Mouse (Mus musculus): ENCODE measurements around the gene Mpp3. TPM values are rescaled to one million over a fixed set of nuclear protein-coding genes. Genes with fewer than 3 reads are reported as not detected.
A peak's percentile ranks its signal among the peaks of the same experiment; 100 is the strongest.

The Mpp3 gene
- polyA plus RNA-seq, 1 experiment: 1.4 TPM

DNA sequence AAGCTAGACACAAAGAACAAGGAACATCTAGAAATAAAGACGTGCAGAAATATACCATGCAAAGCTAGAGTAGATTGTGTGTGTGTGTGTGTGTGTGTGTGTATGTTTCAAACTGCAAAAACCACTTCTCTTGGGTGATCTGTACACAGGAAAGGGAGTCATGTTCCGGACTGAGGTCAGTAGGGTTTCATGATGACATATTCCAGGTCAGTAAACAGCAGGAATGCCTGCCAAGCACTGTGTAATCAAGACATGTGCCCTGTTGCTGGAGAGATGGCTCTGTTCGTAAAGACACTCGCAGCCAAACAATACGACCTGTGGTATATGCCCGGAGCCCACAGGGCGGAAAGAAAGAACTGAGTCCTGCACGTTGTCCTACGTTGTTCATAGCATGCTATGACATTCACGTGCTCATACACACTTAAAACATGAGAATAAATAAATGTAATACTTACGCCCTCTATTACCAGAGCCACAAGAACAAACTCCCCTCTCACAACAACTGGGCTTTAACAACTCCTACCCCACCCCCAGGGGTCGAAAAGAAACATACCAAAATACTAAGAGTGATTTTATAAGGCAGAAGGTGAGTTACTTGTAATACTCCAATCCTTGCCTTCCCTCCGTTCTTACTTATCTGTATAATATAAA, 11.4 kb upstream of the Mpp3 start:
- no peak for DNase-seq (ENCODE audit: low spot score)

GRCm38 (mm10) chr11:102037789-102038188, 9.5 kb upstream of the Mpp3 start:
- DNase-seq (ENCODE audit: low spot score): no peak

GRCm38 (mm10) chr11:102036336-102036735, 8.1 kb upstream of the Mpp3 start:
- no peak for DNase-seq (ENCODE audit: low spot score)

DNA sequence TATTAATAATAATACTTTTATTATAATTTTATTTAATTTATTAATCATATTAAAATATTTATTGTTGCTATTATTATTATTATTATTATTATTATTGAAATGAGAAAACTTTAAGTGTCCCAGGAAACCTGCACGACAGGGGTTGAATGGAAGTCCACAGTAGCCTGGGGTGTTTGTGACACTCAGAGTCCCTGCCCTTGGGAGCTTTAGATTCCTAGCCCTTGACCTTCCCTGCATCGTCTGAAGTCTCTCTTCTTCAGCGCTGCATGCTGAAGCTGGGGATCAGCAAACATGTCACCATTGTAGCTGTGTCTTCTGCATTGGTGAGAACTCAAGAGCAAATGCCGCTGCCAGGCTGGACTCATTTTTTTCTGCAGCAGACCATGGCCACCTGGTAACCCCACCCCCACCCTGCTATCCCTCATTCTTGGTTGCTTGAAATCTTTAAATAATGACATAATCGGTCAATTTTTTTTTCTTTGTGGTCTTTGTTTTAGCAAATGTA, 7.2 kb upstream of the Mpp3 start:
- no peak for DNase-seq (ENCODE audit: low spot score)

GRCm38 (mm10) chr11:102034887-102035286, 6.6 kb upstream of the Mpp3 start:
- DNase-seq (ENCODE audit: low spot score): no peak

DNA sequence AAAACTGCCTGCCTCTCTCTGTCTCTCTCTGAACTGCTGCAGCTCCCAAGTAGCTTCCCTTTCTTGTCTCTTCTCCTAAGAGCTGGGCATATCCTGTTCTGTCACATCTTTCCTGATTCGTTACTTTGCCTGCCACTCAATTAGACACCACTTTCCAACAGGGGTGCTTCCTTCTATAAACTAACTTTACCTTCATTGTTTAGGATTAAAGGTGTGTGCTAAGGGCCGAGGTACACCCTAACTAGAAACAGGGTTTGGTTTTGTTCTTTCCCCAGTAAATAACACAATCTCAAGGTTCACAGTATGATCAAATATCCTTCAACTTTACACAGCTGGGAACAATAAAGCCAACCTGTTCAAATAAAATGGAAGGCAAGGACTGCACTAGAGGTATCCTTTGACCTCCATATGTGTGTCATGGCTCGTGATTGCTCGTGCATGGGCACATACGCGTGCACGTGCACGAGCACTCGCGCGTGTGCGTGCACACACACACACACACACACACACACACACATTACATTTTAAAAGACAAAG, 4.9 kb upstream of the Mpp3 start:
- no peak for DNase-seq (ENCODE audit: low spot score)

GRCm38 (mm10) chr11:102031149-102031548, 2.9 kb upstream of the Mpp3 start:
- DNase-seq (ENCODE audit: low spot score): no peak

DNA sequence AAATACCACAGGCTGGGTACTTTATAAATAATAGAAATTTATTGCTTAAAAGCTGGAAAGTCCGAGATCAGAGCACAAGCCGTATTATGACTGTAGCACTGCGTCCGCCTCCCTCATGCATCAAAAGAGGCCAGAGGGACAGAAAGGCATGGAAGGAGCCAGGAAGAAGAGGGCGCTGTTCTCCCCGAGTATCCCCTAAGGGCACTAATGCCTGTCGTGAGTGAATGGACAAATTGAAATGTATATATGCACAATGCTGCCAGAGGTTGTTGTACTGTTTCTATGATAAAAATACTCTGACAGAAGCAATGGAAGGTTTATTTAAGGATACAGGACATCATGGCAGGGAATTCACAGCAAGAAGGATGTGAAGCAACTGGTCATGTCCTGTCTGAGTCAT, 1.7 kb upstream of the Mpp3 start:
- no peak for DNase-seq (ENCODE audit: low spot score)

DNA sequence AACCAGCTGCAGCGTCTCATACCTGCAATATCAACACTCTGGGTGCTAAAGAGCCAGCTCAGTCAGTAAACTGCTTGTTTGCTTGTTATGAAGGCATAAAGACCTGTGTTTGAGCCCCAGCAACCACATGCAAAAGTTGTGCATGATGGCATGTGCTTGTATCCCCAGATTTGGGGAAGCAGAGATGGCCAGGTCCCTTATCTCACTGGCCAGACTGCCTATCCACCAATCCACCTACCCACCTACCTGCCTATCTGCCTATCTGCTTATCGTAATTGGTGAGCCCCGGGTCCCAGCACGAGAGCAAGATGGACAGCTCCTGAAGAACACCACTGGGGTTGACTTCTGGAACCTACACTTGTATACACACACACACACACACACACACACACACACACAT, 1.0 kb upstream of the Mpp3 start:
- no peak for DNase-seq (ENCODE audit: low spot score)

DNA sequence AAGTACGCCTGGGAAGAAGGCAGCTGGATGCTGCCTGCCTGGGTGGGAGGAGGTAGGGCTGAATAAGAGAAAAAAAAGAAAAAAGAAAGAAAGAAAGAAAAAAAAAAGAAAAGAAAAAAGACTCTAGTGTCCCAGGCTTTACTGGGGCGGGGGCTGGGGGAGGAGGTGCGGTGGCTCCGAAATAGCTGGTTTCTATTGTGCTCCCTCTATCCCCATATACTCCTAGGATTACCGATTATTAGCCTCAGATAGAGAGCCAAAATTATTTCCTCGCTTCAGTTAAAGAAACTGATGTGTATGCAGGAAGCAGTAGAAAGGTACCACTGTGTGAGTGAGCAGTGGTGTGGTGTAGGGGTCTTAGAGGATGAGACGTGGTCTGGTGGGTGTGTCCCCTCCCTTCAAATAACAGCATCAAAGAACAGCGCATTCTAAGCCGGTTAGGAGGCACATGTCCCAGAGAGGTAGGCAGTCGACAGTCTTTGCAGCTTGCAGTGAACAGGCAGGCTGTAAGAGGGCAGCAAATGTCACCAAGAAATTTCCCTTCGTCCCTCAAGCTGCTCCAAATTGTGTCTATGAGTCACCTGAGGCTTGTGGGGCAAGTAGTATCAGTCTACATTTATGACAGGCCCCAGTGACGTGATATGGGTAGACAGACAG, 772 bp downstream of the Mpp3 start:
- no peak for DNase-seq (ENCODE audit: low spot score)

DNA sequence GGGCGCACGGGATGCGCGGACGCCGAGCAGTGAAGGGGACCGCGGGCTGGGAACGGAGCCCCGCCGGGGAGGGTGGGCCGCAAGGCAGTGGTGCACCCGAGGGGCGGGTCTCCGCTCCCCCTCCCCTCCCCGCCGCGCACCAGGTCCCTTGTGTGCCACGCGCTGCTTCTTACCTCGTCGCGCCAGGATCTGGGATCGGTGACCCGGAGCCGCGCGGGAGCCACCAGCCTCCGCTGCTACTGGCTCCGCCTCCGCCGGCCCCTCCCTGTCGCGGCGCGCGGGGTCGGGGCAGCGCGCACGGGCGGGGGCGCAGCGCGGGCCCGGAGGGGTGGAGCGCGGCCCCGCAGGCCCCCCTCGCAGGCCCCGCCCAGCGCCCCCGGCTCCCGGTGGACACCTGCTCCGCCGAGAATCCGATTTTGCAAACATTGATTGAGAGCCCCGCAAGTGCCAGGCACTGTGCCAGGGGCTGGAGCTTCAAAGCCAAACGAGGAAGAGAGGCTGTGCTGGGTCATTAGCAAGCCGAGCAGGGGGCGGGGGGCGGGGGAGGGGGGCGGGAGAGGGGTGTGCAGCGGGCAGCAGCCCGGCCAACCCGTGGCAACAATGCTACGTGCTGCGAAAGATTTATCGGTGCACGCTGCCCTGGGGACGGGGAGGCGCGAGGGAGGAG, 1.4 kb downstream of the Mpp3 start:
- peak; percentile 52 for DNase-seq (ENCODE audit: low spot score)

DNA sequence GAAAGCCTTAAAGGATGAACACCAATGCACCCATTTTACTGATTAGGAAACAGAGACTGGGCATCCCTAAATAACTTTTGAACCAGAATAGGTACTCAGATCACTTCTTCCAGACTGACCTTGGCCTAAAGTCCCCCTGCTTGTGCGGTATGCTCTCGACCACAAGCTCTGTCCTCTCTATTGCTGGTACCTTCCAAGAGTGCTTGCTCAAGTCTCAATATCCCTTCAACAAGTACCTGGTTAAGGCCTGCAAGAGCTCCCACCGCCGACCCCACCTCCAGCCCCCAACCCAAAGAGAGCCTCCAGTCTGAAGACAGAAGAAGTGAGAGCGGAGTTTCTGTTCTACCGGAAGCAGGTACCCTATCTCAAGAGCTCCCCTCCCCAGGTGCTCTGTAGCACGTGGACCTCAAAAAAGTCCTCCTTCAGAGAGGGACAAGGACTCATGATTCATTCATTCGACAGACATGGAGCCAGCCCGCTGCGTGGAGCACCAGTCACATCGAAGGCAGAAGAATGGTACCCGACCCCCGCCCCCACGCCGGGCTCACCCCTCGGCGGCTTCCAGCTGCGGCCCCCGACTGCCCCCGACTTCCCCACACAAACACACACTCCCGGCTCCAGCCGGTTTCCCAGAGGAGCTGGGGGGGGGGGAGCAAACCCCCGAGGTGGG, 2.1 kb downstream of the Mpp3 start:
- DNase-seq (ENCODE audit: low spot score): no peak

GRCm38 (mm10) chr11:102025354-102025753, 2.9 kb downstream of the Mpp3 start:
- DNase-seq (ENCODE audit: low spot score): no peak

GRCm38 (mm10) chr11:102024875-102025274, 3.4 kb downstream of the Mpp3 start:
- DNase-seq (ENCODE audit: low spot score): no peak

DNA sequence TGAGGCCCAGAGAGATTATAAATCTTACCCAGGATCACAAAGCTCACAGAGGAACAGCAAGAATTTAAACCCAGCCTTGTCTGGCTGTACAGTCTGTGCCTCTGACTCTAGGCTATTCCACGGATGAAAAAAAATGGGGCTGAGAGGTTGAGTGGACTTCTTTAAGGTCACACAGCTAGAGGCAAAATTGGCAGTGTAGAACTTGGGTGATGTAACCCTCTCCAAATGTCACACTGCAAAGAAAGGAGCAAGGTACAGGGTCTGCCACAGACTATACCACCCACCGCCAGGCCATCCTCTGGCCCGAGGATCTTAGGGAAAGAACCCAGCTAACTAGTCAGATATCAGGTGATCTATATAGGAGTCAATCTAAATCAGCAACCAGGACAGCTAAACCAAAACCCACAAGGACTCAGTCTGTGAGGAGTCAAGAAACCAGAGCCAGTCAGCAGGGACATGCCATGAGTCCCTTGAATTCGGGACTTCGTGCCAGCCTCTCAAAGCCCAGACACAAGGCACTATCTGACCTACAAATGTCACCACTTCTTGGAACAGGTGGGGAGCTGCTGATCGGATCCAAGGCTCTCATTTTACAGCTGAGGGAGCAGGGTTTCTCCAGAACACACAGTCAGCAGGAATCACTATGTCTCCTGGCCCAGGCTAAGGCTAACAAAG, 4.0 kb downstream of the Mpp3 start:
- DNase-seq (ENCODE audit: low spot score): no peak

- no peak for DNase-seq (ENCODE audit: low spot score)
Measured at GRCm38 (mm10) chr11:102023406-102023805, 4.9 kb downstream of the Mpp3 start.

- DNase-seq (ENCODE audit: low spot score): no peak
Measured at GRCm38 (mm10) chr11:102021196-102021595, 7.1 kb downstream of the Mpp3 start.

GRCm38 (mm10) chr11:102019736-102020135, 8.5 kb downstream of the Mpp3 start:
- DNase-seq (ENCODE audit: low spot score): no peak

DNA sequence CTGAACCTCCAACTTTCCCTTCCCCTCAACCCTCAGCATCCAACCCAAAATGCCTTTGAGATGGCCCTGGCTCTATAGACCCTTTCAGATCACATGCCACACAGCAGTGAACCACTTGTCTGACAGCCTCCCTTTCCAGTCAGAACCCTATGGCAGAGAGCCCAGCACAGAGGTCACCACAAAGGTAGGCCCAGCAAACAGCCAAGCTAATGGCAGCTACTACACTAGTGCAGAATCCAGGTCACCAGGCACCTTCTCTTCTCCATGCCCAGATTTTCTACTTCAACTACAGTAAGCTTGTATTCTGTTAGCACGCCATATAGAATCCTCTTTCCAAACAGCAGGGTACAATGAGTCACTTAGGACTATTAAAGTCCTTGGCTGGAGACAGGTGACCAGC, 12.1 kb downstream of the Mpp3 start:
- no peak for DNase-seq (ENCODE audit: low spot score)

- no peak for DNase-seq (ENCODE audit: low spot score)
Measured at GRCm38 (mm10) chr11:102015472-102015871, 12.8 kb downstream of the Mpp3 start.

DNA sequence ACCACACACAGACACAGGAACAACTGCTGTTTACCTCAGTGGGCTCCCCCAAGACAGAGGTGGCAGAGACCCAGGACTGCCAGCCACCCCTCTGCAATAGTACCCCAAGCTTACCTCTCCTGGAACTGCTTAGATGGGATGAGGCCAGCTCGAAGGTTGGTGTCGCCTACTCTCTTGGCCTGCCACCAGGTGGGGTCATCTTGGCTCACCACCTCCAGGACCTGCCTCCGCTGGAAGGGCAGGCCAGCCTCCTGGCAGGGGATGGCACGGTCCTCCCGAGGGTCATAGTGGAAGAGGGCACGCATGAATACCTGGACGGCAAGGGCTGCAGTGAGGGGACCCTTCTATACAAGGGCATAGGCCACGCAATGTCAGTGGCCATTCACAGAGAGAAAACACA, 15.1 kb downstream of the Mpp3 start:
- no peak for DNase-seq (ENCODE audit: low spot score)

DNA sequence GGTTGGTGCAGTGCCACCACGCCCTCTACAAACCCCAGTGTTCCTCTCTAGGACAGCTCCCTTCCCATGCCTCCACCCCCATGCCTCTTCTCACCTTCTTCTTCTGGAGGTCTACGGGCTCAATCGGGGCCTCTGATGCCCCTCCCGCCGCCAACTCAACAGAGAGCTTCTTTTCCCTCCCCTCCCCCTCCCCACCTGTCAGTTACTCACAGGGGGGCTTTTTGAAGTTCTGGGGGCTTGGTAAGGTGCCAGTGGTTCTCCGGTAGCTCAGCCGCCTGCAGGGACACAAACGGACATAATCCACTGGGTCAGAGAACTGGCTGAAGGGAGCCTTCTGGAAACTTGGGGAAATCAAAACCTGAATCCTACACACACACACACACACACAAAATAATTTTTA, 16.8 kb downstream of the Mpp3 start:
- DNase-seq (ENCODE audit: low spot score): no peak
